Mouse (Mus musculus) liver, postnatal 0 days (tissue): ENCODE data around the gene Tgfbr2.

Experiments used
- CTCF ChIP-seq: sonication (generic); IDR thresholded peaks from 2 replicates; pipeline ENCODE4 v1.5.1; 2016; ENCODE audit warnings: antibody characterized with exemption, low read depth
- EP300 ChIP-seq: IDR thresholded peaks from 2 replicates; pipeline ENCODE4 v1.6.1; 2016; ENCODE audit warnings: antibody characterized with exemption, low read depth, mild to moderate bottlenecking

DNA sequence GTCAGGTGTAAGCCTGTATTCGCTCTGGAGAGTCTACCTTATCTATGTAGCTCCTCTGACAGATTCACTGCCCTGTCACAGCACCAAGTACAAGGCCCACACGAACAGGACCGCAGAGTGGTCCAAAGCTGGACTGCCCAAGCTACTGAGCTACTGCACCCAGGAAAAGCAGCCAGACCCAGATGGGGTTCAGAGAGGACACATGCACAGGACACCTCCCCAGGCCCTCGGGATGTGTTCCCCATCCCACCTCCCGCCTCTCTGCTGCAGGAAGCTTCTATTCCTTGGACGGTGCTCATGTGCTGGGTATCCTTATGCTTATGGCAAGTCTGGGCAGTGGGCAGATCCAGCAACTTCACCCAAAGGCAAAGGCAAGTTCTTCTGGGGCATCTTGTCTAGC lies 34.7 kb downstream of the Tgfbr2 start:
- TF ChIP-seq CTCF: no peak
- TF ChIP-seq EP300: no peak
